Mouse (Mus musculus) midbrain, embryonic 11.5 days (tissue): ENCODE results near the gene Miga1. TPM values are rescaled to one million over a fixed set of nuclear protein-coding genes. Genes with fewer than 3 reads are reported as not detected.
A peak's percentile ranks its signal among the peaks of the same experiment; 100 is the strongest.

Experiments
- ATAC-seq: fragments of 200-750 bp; cut with Nextera tagmentation; 2 replicates; pipeline ENCODE4 v1.8.0; 2017; ENCODE audit warnings: moderate TSS enrichment, moderate library complexity; ENCODE audit not compliant: low FRiP score
- DNase-seq: peaks from one replicate; pipeline ENCODE4 v3.0.0; 2015; ENCODE audit warnings: low spot score; ENCODE audit errors: missing footprints
- H3K27ac ChIP-seq: fragments of 300-500 bp; sonication (generic); 2 replicates; pipeline ENCODE4 v1.5.1; 2014; ENCODE audit warnings: low read depth, low read length
- H3K27me3 ChIP-seq: fragments of 300-500 bp; sonication (generic); 2 replicates; pipeline ENCODE4 v1.6.1; 2014; ENCODE audit warnings: mild to moderate bottlenecking, low read length, moderate library complexity, mixed read lengths; ENCODE audit not compliant: control insufficient read depth, insufficient read depth
- H3K36me3 ChIP-seq: fragments of 300-500 bp; sonication (generic); 2 replicates; pipeline ENCODE4 v1.6.1; 2014; ENCODE audit warnings: mild to moderate bottlenecking, low read length, moderate library complexity, mixed read lengths; ENCODE audit not compliant: control insufficient read depth, insufficient read depth
- H3K4me1 ChIP-seq: fragments of 300-500 bp; sonication (generic); 2 replicates; pipeline ENCODE4 v1.6.1; 2014; ENCODE audit warnings: low read length; ENCODE audit not compliant: control insufficient read depth, insufficient read depth
- H3K4me2 ChIP-seq: fragments of 300-500 bp; sonication (generic); 2 replicates; pipeline ENCODE4 v1.6.1; 2014; ENCODE audit warnings: mild to moderate bottlenecking, moderate library complexity
- H3K4me3 ChIP-seq: fragments of 300-500 bp; sonication (generic); 2 replicates; pipeline ENCODE4 v1.5.1; 2014; ENCODE audit warnings: low read depth, low read length
- H3K9ac ChIP-seq: fragments of 300-500 bp; sonication (generic); 2 replicates; pipeline ENCODE4 v1.6.1; 2014; ENCODE audit warnings: low read length
- H3K9me3 ChIP-seq: fragments of 300-500 bp; sonication (generic); 2 replicates; pipeline ENCODE4 v1.6.1; 2016; ENCODE audit warnings: low read length; ENCODE audit not compliant: control insufficient read depth
- WGBS: fragments of 180-500 bp; shearing (Covaris S2); extraction: QIAGEN DNeasy Blood & Tissue Kit; methylation state at CpG from one replicate; pipeline ENCODE4 v1.1.7; 2014; 5-methylcytosine and 5-hydroxymethylcytosine counted together
- polyA plus RNA-seq: library from polyadenylated mRNA; unstranded; fragments of >200 nt; fragmentation: Nextera tagmentation; extraction: Ambion mirVana; gene quantifications from 2 replicates; pipeline ENCODE4 v1.2.1, GENCODE M21; 2014

Gene Miga1
- polyA plus RNA-seq, 1 experiment from 2014 or later, result 19.3 TPM

GRCm38 (mm10) chr3:152350966-152351365 lies 10.8 kb upstream of the Miga1 start:
- Histone ChIP-seq H3K27ac (no peak overlapping the region), H3K4me1 (peaks cover 10% of the 10 kb centered on the region), H3K27me3 (no peaks in the 10 kb centered on the region), H3K9me3 (no peaks in the 10 kb centered on the region), H3K4me3 (no peak overlapping the region), H3K9ac (no peak overlapping the region), H3K4me2 (no peak overlapping the region), H3K36me3 (no peaks in the 10 kb centered on the region)
- DNase-seq (peak; percentile 72), ATAC-seq (no peak)
- WGBS, result 88% methylated on average over 5 of the region's 5 CpGs

- DNase-seq, result peak; percentile 73
- ATAC-seq, result no peak
- Histone ChIP-seq H3K36me3 (no peaks in the 10 kb centered on the region), H3K4me3 (no peak overlapping the region), H3K9ac (no peak overlapping the region), H3K27me3 (no peaks in the 10 kb centered on the region), H3K27ac (no peak overlapping the region), H3K4me1 (peaks cover 10% of the 10 kb centered on the region), H3K9me3 (no peaks in the 10 kb centered on the region), H3K4me2 (no peak overlapping the region)
- WGBS, result 83% methylated on average over 3 of the region's 3 CpGs
These were observed 10.2 kb upstream of the Miga1 start for GRCm38 (mm10) chr3:152350431-152350830.

GRCm38 (mm10) chr3:152348011-152348830 lies 8.0 kb upstream of the Miga1 start:
- DNase-seq (peak; percentile 73), ATAC-seq (no peak)
- Histone ChIP-seq H3K4me3 (no peak overlapping the region), H3K27ac (no peak overlapping the region), H3K4me1 (peaks cover 10% of the 10 kb centered on the region), H3K9ac (no peak overlapping the region), H3K4me2 (no peak overlapping the region), H3K36me3 (no peaks in the 10 kb centered on the region), H3K27me3 (no peaks in the 10 kb centered on the region), H3K9me3 (no peaks in the 10 kb centered on the region)
- 86% methylated on average over 10 of the region's 10 CpGs for WGBS

- DNase-seq (peak; percentile 83), ATAC-seq (no peak)
- no peaks in the 10 kb centered on the region for H3K9me3 ChIP-seq
- H3K4me1 ChIP-seq, result peaks cover 10% of the 10 kb centered on the region
- no peak overlapping the region for H3K27ac ChIP-seq
- no peaks in the 10 kb centered on the region for H3K27me3 ChIP-seq
- peak overlapping the region; percentile 86 for H3K9ac ChIP-seq
- no peaks in the 10 kb centered on the region for H3K36me3 ChIP-seq
- H3K4me2 ChIP-seq, result peak overlapping the region; percentile 62
- H3K4me3 ChIP-seq, result peak overlapping the region; percentile 85
- 48% methylated on average over 3 of the region's 3 CpGs for WGBS
These were observed 7.0 kb upstream of the Miga1 start for GRCm38 (mm10) chr3:152347227-152347626.

GRCm38 (mm10) chr3:152346633-152347141 lies 6.5 kb upstream of the Miga1 start:
- H3K4me1 ChIP-seq, result peaks cover 10% of the 10 kb centered on the region
- peak overlapping the region; percentile 62 for H3K4me2 ChIP-seq
- WGBS, result under 1% methylated on average over 44 of the region's 54 CpGs
- DNase-seq, result peak; percentile 96
- no peaks in the 10 kb centered on the region for H3K27me3 ChIP-seq
- peak overlapping the region; percentile 85 for H3K4me3 ChIP-seq
- ATAC-seq, result peak; percentile 82
- no peaks in the 10 kb centered on the region for H3K36me3 ChIP-seq
- no peaks in the 10 kb centered on the region for H3K9me3 ChIP-seq
- peak overlapping the region; percentile 86 for H3K9ac ChIP-seq
- H3K27ac ChIP-seq, result peak overlapping the region; percentile 20; the same call in 1 of the 2 replicates

GRCm38 (mm10) chr3:152345732-152346632 lies 5.8 kb upstream of the Miga1 start, which contains the start of gene Usp33:
Gene Usp33 (plus strand): TSS chr3:152346478.
- peak within 1 kb of the TSS; percentile 85 for H3K4me3 ChIP-seq
- no peaks in the 10 kb centered on the region for H3K9me3 ChIP-seq
- 7% methylated on average over 43 of the region's 44 CpGs for WGBS
- peak within 1 kb of the TSS; percentile 20; the same call in 1 of the 2 replicates for H3K27ac ChIP-seq
- ATAC-seq (peak; percentile 98), DNase-seq (peak; percentile 100)
- H3K27me3 ChIP-seq, result no peaks in the 10 kb centered on the region
- peak within 1 kb of the TSS; percentile 62 for H3K4me2 ChIP-seq
- H3K4me1 ChIP-seq, result peaks cover 10% of the 10 kb centered on the region
- H3K9ac ChIP-seq, result peak within 1 kb of the TSS; percentile 86
- H3K36me3 ChIP-seq, result no peaks in the 10 kb centered on the region

GRCm38 (mm10) chr3:152342961-152343517 lies 2.8 kb upstream of the Miga1 start:
- H3K27ac ChIP-seq, result no peak overlapping the region
- WGBS, result 94% methylated on average over 15 of the region's 15 CpGs
- no peak for ATAC-seq
- no peaks in the 10 kb centered on the region for H3K9me3 ChIP-seq
- peak; percentile 64 for DNase-seq
- no peaks in the 10 kb centered on the region for H3K27me3 ChIP-seq
- no peak overlapping the region for H3K9ac ChIP-seq
- no peak overlapping the region for H3K4me3 ChIP-seq
- H3K4me1 ChIP-seq, result peaks cover 9% of the 10 kb centered on the region
- no peaks in the 10 kb centered on the region for H3K36me3 ChIP-seq
- H3K4me2 ChIP-seq, result no peak overlapping the region

GRCm38 (mm10) chr3:152336085-152336484 lies 4.1 kb downstream of the Miga1 start:
- Histone ChIP-seq H3K4me1 (no peaks in the 10 kb centered on the region), H3K4me2 (no peak overlapping the region), H3K4me3 (no peak overlapping the region), H3K27me3 (no peaks in the 10 kb centered on the region), H3K36me3 (peaks cover 10% of the 10 kb centered on the region; the same call in 1 of the 2 replicates), H3K9ac (no peak overlapping the region), H3K27ac (no peak overlapping the region), H3K9me3 (no peaks in the 10 kb centered on the region)
- 77% methylated on average over 8 of the region's 8 CpGs for WGBS
- ATAC-seq, result no peak
- DNase-seq, result no peak
